In the genomic region with DNA sequence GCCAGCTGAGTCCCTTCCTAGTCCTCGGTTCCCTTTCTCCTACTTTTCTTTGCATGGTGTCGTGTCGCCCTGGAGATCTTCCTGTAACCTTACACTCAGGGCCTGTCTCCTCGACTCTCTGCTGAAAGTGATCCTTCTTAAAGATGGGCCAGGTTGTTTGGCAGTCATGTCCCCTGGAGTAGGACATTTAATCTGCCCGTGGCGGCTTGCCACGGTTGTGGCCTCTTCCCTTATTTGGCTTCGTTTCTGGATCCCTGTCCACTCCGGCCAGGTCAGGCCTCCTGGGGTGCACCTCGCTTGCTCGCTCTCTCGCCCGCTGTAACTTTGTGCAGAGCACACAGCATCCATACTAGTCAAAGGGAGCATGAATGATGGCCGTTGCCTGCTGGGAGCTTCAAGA, we compare ENCODE assay signal across 20 mouse cellular contexts. TPM values are rescaled to one million over a fixed set of nuclear protein-coding genes. Genes with fewer than 3 reads are reported as not detected.
DNase-seq lines count a peak whose midpoint lies in the region; ATAC-seq lines count a peak whose summit lies in the region.
"Had no signal": no experiment of that assay in that cellular context is flagged by ENCODE, and none has a peak within 500 bp of the region (broad histone marks: within the 10 kb centered on the region; RNA-seq: fewer than 3 reads in every experiment).

No protein-coding gene starts in this region.

- no peak overlapping the region for H3K4me2 ChIP-seq in kidney, embryonic 14.5 days (replicated peaks; ENCODE audit: low read depth, low read length)
- H3K4me2 ChIP-seq in intestine, embryonic 15.5 days (replicated peaks): no peak overlapping the region
- H3K4me2 ChIP-seq: embryonic facial prominence, embryonic 12.5 days; heart, embryonic 13.5 days; liver, embryonic 13.5 days; lung, embryonic 15.5 days; midbrain, embryonic 12.5 days; neural tube, embryonic 15.5 days had no signal

- no peaks in the 10 kb centered on the region for H3K4me1 ChIP-seq in kidney, embryonic 14.5 days (ENCODE audit: control insufficient read depth, insufficient read depth, low read length)
- no peaks in the 10 kb centered on the region for H3K4me1 ChIP-seq in brown adipose tissue, adult 24 weeks (ENCODE audit: control insufficient read depth, insufficient read depth, insufficient read length, low read length)
- no peaks in the 10 kb centered on the region for H3K4me1 ChIP-seq in intestine, embryonic 15.5 days (replicated peaks)
- H3K4me1 ChIP-seq: embryonic facial prominence, embryonic 12.5 days; heart, embryonic 13.5 days; liver, embryonic 13.5 days; lung, embryonic 15.5 days; midbrain, embryonic 12.5 days; neural tube, embryonic 15.5 days had no signal

- no peaks in the 10 kb centered on the region for H3K27me3 ChIP-seq in kidney, embryonic 14.5 days (ENCODE audit: control insufficient read depth, insufficient read depth, low read length)
- H3K27me3 ChIP-seq in intestine, embryonic 15.5 days (replicated peaks): no peaks in the 10 kb centered on the region
- H3K27me3 ChIP-seq: embryonic facial prominence, embryonic 12.5 days; heart, embryonic 13.5 days; liver, embryonic 13.5 days; lung, embryonic 15.5 days; midbrain, embryonic 12.5 days; neural tube, embryonic 15.5 days; Patski had no signal

- H3K9ac ChIP-seq in kidney, embryonic 14.5 days (ENCODE audit: low read depth, low read length): no peak overlapping the region
- no peak overlapping the region for H3K9ac ChIP-seq in intestine, embryonic 15.5 days
- H3K9ac ChIP-seq: embryonic facial prominence, embryonic 12.5 days; forebrain, postnatal 0 days; heart, embryonic 13.5 days; liver, embryonic 13.5 days; lung, embryonic 15.5 days; midbrain, embryonic 12.5 days; neural tube, embryonic 15.5 days had no signal

- no peaks in the 10 kb centered on the region for H3K9me3 ChIP-seq in kidney, embryonic 14.5 days (ENCODE audit: control insufficient read depth, low read length)
- no peaks in the 10 kb centered on the region for H3K9me3 ChIP-seq in intestine, embryonic 15.5 days
- H3K9me3 ChIP-seq: embryonic facial prominence, embryonic 12.5 days; heart, embryonic 13.5 days; liver, embryonic 13.5 days; lung, embryonic 15.5 days; midbrain, embryonic 12.5 days; neural tube, embryonic 15.5 days had no signal

- no peak overlapping the region for H3K27ac ChIP-seq in kidney, embryonic 14.5 days (ENCODE audit: low read depth, low read length)
- H3K27ac ChIP-seq in brown adipose tissue, adult 24 weeks (replicated peaks; ENCODE audit: low read depth, low read length): peak overlapping the region; percentile 31; the same call in 1 of the 2 replicates
- H3K27ac ChIP-seq in intestine, embryonic 15.5 days: no peak overlapping the region
- H3K27ac ChIP-seq: embryonic facial prominence, embryonic 12.5 days; heart, embryonic 13.5 days; liver, embryonic 13.5 days; lung, embryonic 15.5 days; macrophage; midbrain, embryonic 12.5 days; neural tube, embryonic 15.5 days had no signal

- DNase-seq in cerebellum, postnatal 36 days: peak; percentile 35 to 41
- DNase-seq in cerebellum, adult 8-10 months: no peak
- DNase-seq in kidney, adult 18-20 months: no peak
- DNase-seq in gastrocnemius, adult 8-10 months (ENCODE audit: low spot score in 2 of 2): peak; percentile 83 to 89
- no peak for DNase-seq in right cerebral cortex, postnatal 14 days
- DNase-seq: forebrain, postnatal 0 days; layer of hippocampus, postnatal 36 days; liver, embryonic 13.5 days; thymus, postnatal 4 days had no signal

- H3K4me3 ChIP-seq in kidney, embryonic 14.5 days (ENCODE audit: low read length): no peak overlapping the region
- H3K4me3 ChIP-seq in brown adipose tissue, adult 24 weeks (ENCODE audit: insufficient read depth, low read depth, low read length): no peak overlapping the region
- no peak overlapping the region for H3K4me3 ChIP-seq in intestine, embryonic 15.5 days (replicated peaks)
- H3K4me3 ChIP-seq: embryonic facial prominence, embryonic 12.5 days; heart, embryonic 13.5 days; liver, embryonic 13.5 days; lung, embryonic 15.5 days; midbrain, embryonic 12.5 days; neural tube, embryonic 15.5 days had no signal

- H3K36me3 ChIP-seq in kidney, embryonic 14.5 days (ENCODE audit: control insufficient read depth, insufficient read depth, low read length): peaks cover 44% of the 10 kb centered on the region
- H3K36me3 ChIP-seq in intestine, embryonic 15.5 days: 0 out of 2 replicates have a peak, but pooled peaks cover 3% of the 10 kb centered on the region

- peak; percentile 72 for ATAC-seq in kidney, embryonic 14.5 days (ENCODE audit: low FRiP score, low TSS enrichment)
- no peak for ATAC-seq in intestine, embryonic 15.5 days
- ATAC-seq: activated CD4-positive, CD25-positive, alpha-beta regulatory T cell, adult 4 months; forebrain, postnatal 0 days; Patski had no signal

- 45% methylated on average over 14 of the region's 14 CpGs for WGBS in kidney, embryonic 14.5 days
- WGBS in intestine, embryonic 15.5 days: 79% methylated on average over 14 of the region's 14 CpGs

RNA-seq across cellular contexts. Expression of gene Dyrk1b, which starts 17.3 kb away (rescaled TPM):
- polyA plus RNA-seq in kidney, embryonic 14.5 days (2014; fragmentation: Nextera tagmentation; extraction: Ambion mirVana): 19.4 and 19.8 TPM in 2 replicates
- polyA plus RNA-seq in brown adipose tissue, adult 24 weeks (2012; ENCODE audit: insufficient read depth, insufficient read length, missing spikeins): 17.9 and 26.8 TPM in 2 replicates
- total RNA-seq in gastrocnemius, adult 8-10 months (2022): 10 to 100 TPM; 58.2 to 74.5 (median 66.1) TPM
- polyA plus RNA-seq in intestine, embryonic 15.5 days (2015; fragmentation: Nextera tagmentation; extraction: Ambion mirVana): 6.3 and 7.3 TPM in 2 replicates

RNA-seq across cellular contexts. Expression of gene Fbl, which starts 27.0 kb away (rescaled TPM):
- 57.0 and 85.8 TPM in 2 replicates for polyA plus RNA-seq in kidney, embryonic 14.5 days (2014; fragmentation: Nextera tagmentation; extraction: Ambion mirVana)
- 19.9 and 25.7 TPM in 2 replicates for polyA plus RNA-seq in brown adipose tissue, adult 24 weeks (2012; ENCODE audit: insufficient read depth, insufficient read length, missing spikeins)
- 10 to 100 TPM; 16.8 to 25.3 (median 18.6) TPM for total RNA-seq in gastrocnemius, adult 8-10 months (2022)
- 133 and 140 TPM in 2 replicates for polyA plus RNA-seq in intestine, embryonic 15.5 days (2015; fragmentation: Nextera tagmentation; extraction: Ambion mirVana)

Comparison
In these comparisons a context has a peak if more than half of its experiments do, and no peak if none do; other contexts are left out.
1. DNase-seq: peak in cerebellum, postnatal 36 days (2 of 2) and gastrocnemius, adult 8-10 months (2 of 2); none in cerebellum, adult 8-10 months (single experiment), kidney, adult 18-20 months (single experiment) and right cerebral cortex, postnatal 14 days (single experiment).